Mouse (Mus musculus): ENCODE measurements around the gene D330045A20Rik. TPM values are rescaled to one million over a fixed set of nuclear protein-coding genes. Genes with fewer than 3 reads are reported as not detected.

The D330045A20Rik gene
- polyA plus RNA-seq (2021; fragmentation: Nextera tagmentation): 0.25 and 0.63 TPM in 2 replicates
- long read RNA-seq, experiment 1, partial matches to known transcripts: 0 of 1 reads
- long read RNA-seq, experiment 1, other reads (novel, unspliced or antisense): 1 of 1 reads
- long read RNA-seq, experiment 2: 0 reads

GRCm38 (mm10) chrX:139480022-139480894 lies at the start of gene D330045A20Rik:
D330045A20Rik (plus strand) TSS chrX:139480367.

GRCm38 (mm10) chrX:139562925-139563461 lies 82.8 kb downstream of the D330045A20Rik start, which contains the start of gene Rnf128:
Rnf128 (plus strand) TSS chrX:139563316.

Other genes with a start within 250 kb of the D330045A20Rik start
- gene Trap1a, start 146.7 kb upstream of the D330045A20Rik start, polyA plus RNA-seq (2021; fragmentation: Nextera tagmentation): not detected in 2 replicates
- gene Rnf128, start 82.9 kb downstream of the D330045A20Rik start, polyA plus RNA-seq (2021; fragmentation: Nextera tagmentation): 22.4 and 27.7 TPM in 2 replicates
- 0.94 and 1.4 TPM in 2 replicates for gene Tbc1d8b, start 204.6 kb downstream of the D330045A20Rik start, polyA plus RNA-seq (2021; fragmentation: Nextera tagmentation)
- not detected in 2 replicates for gene Gm15013, start 234.1 kb downstream of the D330045A20Rik start, polyA plus RNA-seq (2021; fragmentation: Nextera tagmentation)

Data from layer of hippocampus, adult 6 months (tissue).